Mouse (Mus musculus) gastrocnemius, postnatal 4 days (tissue): ENCODE data around the gene She. TPM values are rescaled to one million over a fixed set of nuclear protein-coding genes. Genes with fewer than 3 reads are reported as not detected.

Experiments
- DNase-seq, 2 experiments: peaks; one replicate each; pipeline ENCODE4 v3.0.0; 2021 to 2022; ENCODE audit warnings: low spot score in 2 of 2, mixed read lengths in 2 of 2
- total RNA-seq, 2 experiments: library from RNA; stranded (reverse); gene quantifications; 2 replicates each; pipeline ENCODE4 v1.2.3; 2021

The She gene
- total RNA-seq, 2 experiments from 2014 or later: 10.3 to 11.1 TPM

DNA sequence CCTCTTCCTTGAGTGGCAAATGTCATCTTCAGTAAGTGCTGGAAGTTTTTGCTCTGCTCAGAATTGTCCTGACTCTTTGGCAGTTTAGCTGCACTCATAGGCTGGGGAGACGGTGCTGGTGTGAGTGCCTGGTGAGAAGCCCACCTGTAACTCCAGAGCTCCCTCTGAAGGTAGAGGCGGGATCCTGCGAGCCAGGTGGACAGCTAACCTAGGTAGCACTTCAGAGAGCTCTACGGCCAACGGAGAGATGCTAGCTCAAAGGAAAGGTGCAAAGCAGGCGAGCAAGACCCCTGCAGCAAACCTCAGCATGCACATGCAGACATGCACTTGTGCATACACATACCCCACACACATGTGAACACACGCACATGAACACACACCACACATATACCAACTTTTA is 17.1 kb upstream of the She start:
- DNase-seq: no peak

DNA sequence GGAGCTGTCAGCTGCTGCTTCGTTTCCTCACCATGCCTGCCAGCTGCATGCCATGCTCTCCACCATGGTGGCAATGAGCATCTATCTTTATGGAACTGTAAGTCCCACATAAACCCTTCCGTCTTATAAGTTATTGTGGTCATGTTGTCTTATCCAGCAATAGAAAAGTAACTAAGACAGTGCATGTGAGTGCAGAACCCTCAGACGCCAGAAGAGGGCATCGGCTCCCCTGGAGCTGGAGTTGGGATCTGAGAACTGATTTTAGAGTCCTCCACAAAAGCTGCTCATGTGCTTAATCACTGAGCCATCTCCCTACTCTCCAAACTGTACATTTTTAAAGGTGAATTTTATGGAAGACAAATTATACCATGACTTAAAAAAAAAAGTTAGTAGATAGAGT is 14.1 kb upstream of the She start:
- DNase-seq: peak in 1 of 2 experiments; percentile 34

DNA sequence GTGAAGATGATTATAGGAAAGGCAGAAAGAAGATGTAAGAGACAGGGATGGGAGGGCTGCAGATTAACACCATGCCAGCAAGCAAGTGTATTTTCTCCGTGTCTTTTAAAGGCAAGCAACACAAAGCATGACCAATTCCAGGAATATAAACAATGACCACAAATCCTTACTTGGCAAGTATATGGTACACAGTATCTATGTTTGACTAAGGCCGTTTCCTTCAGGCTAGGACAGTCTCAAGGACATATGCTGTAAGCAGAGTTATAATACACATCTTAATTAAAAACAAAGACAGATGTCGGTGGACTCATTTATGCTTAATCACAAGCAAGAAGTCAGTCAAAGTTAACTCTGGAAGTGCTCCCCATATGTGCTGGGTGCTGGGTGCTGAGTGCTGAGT is 12.6 kb upstream of the She start:
- DNase-seq: no peak

DNA sequence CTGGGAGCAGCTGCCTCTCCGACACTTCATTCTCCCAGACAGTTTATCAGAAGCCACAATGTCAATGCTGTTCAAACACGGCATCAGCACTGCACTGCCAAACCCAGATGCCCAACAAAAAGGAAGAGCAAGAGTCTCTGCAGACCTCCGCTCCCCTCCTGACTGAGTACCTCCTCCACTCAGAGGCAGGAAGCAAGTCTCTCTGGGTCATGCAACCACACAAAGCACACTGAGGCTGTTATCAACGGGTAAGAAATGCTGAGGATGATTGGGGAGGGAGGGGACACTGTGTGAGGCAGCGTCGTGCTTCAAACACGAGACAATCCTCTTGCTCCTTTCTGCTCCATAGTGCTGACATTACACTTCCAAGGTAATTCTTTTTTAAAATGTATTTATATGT is 11.3 kb upstream of the She start:
- DNase-seq: no peak

DNA sequence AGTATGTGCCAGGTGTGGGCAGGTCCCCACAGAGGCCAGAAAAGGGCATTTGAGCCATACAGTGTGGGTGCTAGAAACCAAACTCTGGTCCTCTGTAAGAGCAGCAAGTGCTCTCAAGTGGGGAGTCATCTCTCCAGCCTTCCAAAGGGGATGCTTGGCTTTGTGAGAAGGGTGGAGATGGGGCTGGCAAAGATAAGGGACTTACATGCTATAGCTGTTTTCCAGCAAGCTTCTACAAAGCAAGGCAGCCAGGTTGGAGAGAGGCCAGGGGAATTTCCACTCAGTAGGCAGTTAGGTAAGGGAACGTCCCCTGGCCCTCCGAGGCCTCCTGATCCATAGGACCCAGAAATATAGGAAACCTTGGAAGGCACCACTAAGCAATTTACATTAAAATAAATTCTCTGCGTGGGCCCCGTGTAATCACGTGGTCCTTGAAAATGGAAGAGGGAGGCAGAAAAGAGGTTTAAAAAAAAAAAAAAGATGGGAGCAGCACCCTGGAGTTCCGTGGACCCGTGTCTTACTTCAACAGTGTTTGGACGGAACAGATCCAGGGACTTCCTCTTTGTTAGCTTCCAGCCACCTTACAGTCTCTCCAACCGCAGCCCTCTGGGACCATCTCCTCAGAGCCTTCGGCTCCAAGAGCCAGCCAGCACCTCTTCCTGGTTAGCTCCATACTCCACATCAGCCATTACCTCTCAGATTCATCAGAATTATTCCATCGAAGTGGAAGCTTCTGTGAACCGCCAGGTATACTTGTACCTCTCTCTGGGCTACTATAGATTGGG is 10.7 kb upstream of the She start:
- DNase-seq: no peak

DNA sequence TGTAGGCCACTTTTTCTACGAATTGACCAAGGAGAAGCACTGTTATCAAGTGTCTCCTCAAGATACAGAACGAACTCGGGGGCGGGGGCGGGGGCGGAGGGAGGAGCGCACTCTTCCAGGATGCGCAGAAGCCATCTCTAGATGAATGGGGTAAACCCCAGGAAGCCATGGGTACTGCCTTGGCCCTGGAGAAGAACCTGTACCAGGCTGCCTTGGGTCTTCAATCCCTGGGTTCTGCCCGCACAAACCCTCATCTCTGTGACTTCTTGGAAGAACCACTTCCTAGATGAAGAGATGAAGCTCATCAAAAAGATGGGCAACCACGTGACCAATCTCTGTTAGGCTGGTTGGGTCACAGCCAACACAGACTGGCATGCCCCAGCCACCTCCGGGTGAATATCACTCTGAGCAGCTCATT is 10.1 kb upstream of the She start:
- DNase-seq: no peak

DNA sequence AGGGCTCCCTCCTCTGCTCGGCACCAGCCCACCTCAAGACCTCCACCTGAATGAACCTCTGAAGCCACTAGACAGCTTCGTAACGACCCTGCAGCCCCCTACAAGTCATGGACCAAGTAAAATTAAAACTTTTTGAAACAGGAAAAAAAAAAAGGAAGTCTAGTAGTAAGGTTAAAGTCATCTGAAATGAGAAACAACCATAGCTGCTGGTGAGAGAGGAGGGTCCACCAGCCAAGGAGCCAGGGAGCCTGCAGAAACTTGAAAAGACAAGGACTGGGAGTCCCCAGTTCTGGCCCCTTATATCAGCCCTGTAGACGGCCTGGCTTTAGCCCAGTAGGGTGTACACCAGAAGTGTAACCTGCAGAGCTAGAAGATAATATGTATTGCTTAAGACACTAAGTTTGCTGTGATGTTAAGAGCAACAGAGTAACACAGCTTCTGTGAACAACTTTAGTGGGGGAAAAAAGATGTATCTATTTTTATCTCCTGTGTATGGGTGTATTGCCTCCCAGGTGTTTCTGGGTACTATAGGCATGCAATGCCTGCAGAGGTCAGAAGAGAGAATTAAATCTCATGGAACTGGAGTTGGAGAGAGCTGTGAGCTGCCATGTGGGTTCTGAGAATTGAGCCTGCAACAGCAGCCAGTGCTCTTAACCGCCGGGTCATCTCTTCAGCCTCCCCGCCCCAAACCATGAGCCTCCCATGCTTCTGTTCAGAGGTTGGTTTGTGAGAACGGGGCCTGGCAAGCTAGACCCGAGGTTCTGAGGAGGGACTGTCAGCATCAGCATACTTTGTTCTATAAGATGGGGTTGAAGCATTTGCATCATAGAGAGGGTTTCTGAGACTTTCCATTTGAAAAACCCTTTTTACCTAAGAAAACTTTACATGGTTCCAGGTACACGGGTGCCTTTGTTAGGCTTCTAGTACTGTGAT is 9.4 kb upstream of the She start:
- no peak for DNase-seq

DNA sequence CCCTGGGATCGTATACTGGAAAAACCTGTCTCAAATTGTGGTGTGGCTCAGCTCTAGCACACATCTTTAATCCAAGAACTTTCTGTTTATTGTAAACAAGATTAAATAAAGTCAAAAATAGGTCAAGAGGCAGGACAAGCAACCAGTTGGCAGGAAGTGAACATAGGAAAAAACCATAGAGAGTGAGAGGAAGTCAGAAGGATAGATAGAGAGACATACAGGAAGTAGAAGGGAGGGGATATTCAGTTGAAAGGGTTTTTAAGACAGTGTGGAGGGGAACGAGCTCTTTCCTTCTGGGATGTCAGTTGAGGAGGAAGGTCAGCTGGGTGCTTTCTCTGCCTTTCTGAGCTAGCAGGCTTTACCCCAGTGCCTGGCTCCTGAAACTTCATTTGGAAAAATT is 7.6 kb upstream of the She start:
- no peak for DNase-seq

DNA sequence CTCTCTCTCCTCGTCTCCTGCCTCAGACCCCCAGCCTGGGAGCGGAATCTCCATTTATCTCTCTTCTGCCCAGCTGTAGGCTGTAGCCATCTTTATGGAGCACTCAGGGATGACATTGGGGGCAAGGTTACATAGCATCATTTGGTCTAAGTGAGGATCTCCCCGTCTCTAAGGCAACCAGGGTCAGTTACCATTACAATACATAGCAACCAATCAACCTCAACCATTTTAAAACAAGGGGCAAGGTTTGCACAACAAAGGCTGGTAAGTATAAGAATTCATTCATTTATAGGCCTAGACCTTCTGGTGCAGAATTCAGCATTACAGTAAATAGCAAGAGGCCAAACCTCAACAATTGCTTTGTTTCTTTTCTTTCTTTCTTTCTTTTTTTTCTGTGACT is 4.9 kb upstream of the She start:
- DNase-seq: no peak

DNA sequence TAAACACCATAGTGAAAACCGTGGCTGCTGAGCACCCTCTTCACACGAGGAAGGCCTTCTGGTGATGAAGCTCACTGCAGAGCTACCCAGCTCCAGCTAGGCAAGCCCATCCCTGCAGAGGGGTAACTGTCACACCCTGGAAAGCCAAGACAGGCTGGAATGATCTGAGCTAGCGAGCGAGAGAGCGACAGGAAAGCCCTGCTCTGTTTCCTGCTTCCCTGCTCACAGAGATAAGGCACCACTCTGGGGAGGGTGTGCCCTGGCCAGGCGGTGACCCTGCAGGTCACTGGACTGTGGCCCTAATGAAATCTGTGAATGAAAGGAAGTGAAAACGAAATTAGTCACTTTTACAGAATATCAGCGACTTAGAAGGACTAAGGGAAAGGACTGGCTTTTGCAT is 4.2 kb downstream of the She start:
- DNase-seq: no peak

DNA sequence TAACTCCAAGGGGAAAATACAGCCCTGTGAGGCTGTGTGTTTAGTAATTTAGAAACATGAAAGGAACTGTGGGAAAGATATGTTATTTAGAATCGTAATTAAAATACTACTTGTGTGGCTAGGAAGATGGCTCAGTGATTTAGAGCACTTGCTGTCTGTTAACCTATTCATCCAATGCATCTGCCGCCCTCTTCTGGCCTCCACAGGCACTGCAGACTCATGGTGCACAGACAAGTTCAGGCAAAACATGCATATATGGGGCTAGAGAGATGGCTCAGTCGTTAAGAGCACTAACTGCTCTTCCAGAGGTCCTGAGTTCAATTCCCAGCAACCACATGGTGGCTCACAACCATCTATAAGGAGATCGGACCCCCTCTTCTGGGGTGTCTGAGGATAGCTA is 11.1 kb downstream of the She start:
- DNase-seq: no peak

DNA sequence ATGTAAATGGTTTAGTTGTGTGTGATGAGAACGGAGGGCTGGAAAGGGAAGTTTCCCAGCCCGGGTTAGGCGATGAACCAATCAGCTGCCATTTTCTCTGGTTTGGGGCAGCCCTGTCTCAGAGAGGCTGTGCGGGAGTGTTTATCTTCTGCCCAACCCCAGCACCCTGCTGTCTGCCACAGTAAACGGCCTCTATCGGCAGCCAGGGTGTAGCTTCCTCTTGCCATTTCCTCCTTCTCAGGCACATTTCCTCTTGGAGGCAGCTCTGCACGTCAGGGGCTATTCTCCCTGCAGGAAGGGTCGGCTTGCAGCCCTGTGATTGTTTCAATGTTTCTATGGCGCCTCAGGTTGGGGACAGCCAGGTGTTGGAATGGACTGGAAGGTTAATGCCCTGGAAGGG is 12.0 kb downstream of the She start:
- DNase-seq: peak in 1 of 2 experiments; percentile 28

DNA sequence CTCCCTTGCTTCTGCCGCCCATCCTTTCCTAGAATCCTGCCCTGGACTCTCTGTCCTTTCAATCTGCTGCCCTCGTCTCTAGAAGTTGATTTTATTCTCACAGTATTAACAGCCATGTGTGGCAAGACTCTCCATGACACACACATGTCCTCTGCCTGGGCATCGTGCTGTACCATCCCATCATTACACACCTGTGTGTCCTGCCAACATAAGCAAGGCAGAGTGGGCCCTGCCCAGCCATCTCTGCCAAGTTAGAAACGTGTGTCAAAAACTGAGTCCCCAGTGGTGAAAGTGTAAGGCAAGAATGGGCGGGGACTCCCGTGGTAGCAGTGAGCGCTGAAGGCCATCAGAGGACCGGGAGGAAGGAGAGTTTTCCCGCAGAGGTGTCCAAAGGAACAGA is 14.6 kb downstream of the She start:
- no peak for DNase-seq

DNA sequence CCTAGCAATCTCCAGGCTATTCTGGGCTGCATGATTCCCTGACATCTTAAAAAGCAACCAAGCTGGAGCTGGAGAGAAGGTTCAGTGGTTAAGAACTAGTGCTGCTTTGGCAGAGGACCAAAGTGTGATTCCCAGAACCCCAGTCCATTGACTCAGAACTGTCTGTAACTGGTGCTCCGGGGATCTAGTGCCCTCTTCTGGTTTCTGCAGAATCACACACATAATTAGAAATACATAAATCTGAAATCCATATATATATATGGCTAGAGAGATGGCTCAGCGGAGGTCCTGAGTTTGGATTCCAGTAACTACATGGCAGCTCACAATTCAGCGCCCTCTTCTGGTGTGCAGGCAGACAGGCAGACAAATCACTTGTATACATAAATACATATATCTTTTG is 16.0 kb downstream of the She start:
- no peak for DNase-seq

DNA sequence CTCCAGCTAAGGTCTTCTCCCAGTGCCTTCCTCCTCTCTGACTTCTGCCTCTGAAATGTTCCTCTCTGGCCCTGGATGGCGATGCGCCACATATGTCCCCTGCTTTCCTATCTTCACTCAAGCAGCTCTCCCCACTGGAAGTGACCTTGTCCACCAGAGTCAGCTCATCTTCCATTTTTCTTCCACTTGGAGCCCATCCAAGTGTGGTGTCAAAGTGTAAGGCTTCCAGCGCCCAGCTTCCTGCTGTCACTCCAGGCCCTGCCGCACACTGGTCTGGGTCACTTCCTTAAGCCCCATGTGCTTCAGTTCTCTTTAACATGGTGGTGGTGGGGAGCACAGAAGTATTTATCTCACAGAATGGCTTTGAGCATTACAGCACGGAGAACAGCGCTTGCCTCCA is 16.4 kb downstream of the She start:
- DNase-seq: no peak

DNA sequence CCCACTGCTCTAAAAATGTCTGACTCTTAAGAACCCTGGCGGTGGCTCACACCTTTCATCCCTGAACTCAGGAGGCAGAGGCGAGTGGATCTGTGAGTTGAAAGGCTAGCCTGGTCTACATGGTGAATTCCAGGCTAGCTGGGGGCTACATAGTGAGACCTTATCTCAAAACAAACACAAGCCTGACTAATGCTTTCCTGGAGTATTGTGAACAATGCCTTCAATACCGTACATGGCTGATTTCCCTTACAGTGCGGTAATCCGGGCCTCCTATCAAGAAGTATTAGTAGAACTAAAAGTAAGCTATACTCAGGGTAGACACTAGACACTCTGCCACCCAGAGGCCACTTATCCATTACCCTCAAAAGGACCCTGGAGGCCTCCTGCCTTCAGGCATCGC is 16.9 kb downstream of the She start:
- DNase-seq: no peak

DNA sequence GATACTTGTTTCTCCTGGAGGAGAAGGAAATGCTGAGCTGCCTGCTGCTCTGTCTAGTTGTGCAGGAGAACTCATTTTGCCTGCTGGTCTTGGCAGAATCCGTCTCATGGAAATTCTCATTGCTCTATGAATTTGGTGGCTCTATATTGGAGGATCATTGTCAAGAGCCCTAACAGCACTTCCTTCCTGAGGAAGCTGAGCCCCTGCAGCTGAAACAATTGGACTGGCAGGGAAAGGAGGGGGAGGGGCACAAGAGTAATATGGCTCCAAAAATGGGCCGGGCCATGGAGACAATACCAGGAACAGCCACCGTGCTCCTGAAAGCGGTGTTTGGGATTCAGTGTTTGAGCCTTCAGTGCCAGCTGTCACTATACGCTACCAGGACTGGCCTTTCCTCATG is 22.6 kb downstream of the She start:
- no peak for DNase-seq

DNA sequence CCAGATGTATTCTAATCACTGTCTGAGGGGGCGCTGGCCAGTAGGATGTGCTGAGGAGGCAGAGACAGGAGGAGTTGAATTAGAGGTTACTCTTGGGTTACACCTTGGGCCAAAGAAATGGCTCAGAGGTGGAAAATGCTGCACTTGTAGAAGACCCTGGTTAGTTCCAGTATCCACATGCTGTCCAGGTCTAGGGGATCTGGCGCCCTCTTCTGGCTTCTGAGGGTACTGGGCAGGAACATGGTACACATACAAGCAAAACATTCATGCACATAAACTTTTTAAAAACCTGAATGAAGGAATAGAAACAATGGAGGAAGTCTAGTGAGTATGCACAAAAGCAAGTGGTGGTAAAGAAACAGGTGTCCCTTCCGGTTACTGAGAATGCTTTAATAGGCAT is 26.2 kb downstream of the She start:
- no peak for DNase-seq

DNA sequence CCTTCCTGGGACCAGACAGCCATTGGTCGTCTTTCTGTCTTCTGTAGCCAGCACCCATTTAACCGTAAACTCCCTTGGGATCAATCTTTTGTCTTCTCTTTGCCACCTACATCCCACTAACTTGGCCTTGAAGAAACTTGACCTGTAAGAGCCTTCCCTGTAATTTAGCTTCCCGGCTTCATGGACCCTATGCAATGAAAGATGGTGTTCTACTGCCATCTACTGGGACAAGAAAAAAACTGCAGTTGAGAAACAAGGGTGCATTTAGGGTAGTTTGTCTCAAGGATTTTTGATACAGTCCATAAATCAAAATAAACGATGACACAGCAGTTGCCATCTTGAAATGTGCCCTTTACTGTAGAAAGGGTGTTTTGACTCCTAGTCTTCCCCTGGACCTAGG is 27.0 kb downstream of the She start:
- DNase-seq: no peak

DNA sequence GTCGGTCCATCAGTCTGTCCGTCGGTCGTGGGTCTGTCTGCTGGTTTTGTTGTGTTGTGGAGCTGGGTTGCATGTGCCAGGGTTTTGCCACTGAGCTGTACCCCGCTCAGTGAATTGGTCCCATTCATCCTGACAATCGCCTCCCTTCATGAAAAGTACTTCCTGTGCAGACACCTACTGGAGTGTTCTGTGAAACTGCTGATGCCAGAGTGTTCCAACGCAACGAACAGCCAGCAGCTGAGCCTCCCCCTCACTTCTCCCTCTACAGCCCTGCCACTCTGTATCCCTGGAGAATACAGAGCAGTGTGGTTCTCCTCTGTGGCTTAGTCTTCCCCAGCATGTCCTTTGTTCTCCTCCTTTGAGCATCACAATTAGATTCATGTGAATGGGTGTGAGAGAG is 27.7 kb downstream of the She start:
- no peak for DNase-seq

DNA sequence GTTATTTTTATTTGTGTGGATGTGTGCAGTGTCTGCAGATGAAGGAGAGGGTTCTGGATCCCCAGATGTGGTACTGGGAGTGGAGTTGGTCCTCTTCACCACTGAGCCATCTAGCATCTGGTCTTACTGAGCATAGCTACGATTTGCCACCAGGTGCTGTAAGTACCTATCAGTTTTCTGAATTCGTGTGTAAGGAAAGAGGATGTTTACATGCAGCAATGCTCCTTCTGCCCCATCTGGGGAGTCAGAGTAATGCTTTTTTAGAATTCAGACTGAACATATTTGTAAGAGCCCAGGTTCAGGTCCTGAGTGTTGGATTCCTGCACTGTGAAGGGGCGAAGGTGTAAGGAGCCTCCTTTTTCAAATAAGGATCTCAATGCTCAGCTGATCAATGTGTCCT is 28.8 kb downstream of the She start:
- no peak for DNase-seq

DNA sequence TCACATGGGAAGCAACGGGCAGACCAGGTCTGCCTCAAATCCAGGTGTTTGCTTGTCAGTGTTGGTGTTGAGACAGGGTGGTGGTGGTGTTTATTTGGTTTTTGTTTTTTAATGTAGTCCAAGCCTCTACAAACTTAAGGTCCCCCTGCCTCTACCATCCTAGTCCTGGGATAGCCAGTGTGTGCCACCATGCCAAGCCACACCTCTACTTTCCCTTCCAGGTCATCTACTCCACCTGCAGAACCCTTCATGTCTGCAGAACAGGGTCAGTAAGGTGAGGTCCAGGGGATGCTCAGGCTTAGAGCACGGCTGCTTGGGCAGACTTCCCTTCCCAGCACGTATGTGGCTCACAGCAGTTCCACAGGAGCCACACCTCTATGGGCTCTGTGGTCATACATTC is 29.2 kb downstream of the She start:
- no peak for DNase-seq

DNA sequence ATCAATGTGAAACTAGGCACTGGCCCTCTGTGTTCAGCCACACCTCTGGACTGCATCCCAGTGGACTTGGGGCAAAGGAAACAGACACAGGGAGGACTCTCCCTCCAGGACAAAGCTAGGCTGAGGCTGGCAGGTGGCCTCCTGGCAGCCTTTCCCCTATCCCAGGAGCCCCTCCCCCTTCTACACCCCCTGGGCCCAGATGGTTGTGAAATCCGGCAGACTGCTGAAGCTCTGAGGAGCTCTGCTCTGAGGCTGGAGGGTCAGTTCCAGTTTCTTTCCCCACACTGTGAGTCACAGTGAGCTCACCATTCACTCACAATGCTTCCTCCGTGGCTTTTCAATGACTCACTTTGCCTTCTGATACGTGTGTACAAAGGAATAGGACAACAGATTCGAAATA is 29.9 kb downstream of the She start:
- peak in 1 of 2 experiments; percentile 64 for DNase-seq
